In genomic region chr1:171159485-171159975, GRCm38 (mm10) we compare ENCODE assay signal across 8 mouse cellular contexts. TPM values are rescaled to one million over a fixed set of nuclear protein-coding genes. Genes with fewer than 3 reads are reported as not detected.
DNase-seq lines count a peak whose midpoint lies in the region; ATAC-seq and TF ChIP-seq lines count a peak whose summit lies in the region.

No protein-coding gene starts in this region.

- H3K4me2 ChIP-seq in heart, postnatal 0 days (ENCODE audit: low read depth, low read length), result peak overlapping the region; percentile 48
- peak overlapping the region; percentile 37 for H3K4me2 ChIP-seq in forebrain, embryonic 11.5 days (ENCODE audit: low read depth, low read length, severe bottlenecking)

- peaks cover 6% of the 10 kb centered on the region for H3K4me1 ChIP-seq in heart, postnatal 0 days (ENCODE audit: control insufficient read depth, insufficient read depth)
- H3K4me1 ChIP-seq in forebrain, embryonic 11.5 days (replicated peaks; ENCODE audit: control insufficient read depth, insufficient read depth, low read length), result peaks cover 5% of the 10 kb centered on the region
- H3K4me1 ChIP-seq in midbrain, embryonic 10.5 days, result peaks cover 16% of the 10 kb centered on the region

- TF ChIP-seq CTCF in heart, postnatal 0 days (IDR thresholded peaks at IDR 0.05; ENCODE audit: low read depth), result peak; percentile 9; the same call in 1 of the 2 replicates

- no peaks in the 10 kb centered on the region for H3K9me3 ChIP-seq in heart, postnatal 0 days (replicated peaks; ENCODE audit: control insufficient read depth, low read length)
- H3K9me3 ChIP-seq in forebrain, embryonic 11.5 days (ENCODE audit: control insufficient read depth, low read length), result no peaks in the 10 kb centered on the region
- no peaks in the 10 kb centered on the region for H3K9me3 ChIP-seq in midbrain, embryonic 10.5 days (replicated peaks)

- 8% methylated on average over 15 of the region's 15 CpGs for WGBS in heart, postnatal 0 days
- WGBS in forebrain, embryonic 11.5 days, result 2% methylated on average over 15 of the region's 15 CpGs
- 4% methylated on average over 15 of the region's 15 CpGs for WGBS in midbrain, embryonic 10.5 days

- H3K36me3 ChIP-seq in heart, postnatal 0 days (replicated peaks; ENCODE audit: control insufficient read depth, insufficient read depth, low read length), result no peaks in the 10 kb centered on the region
- H3K36me3 ChIP-seq in forebrain, embryonic 11.5 days (ENCODE audit: control insufficient read depth, insufficient read depth, low read length), result no peaks in the 10 kb centered on the region
- H3K36me3 ChIP-seq in midbrain, embryonic 10.5 days, result no peaks in the 10 kb centered on the region

- H3K4me3 ChIP-seq in heart, postnatal 0 days (ENCODE audit: low read depth, low read length), result peak overlapping the region; percentile 5
- H3K4me3 ChIP-seq in forebrain, embryonic 11.5 days (ENCODE audit: low read depth, low read length), result peak overlapping the region; percentile 15; the same call in 1 of the 2 replicates
- peak overlapping the region; percentile 43 for H3K4me3 ChIP-seq in midbrain, embryonic 10.5 days

- TF ChIP-seq EP300 in heart, postnatal 0 days (IDR thresholded peaks at IDR 0.05; ENCODE audit: low read depth), result no peak

- H3K27ac ChIP-seq in heart, postnatal 0 days (ENCODE audit: low read depth), result no peak overlapping the region
- no peak overlapping the region for H3K27ac ChIP-seq in forebrain, embryonic 11.5 days (ENCODE audit: low read depth, low read length)
- no peak overlapping the region for H3K27ac ChIP-seq in midbrain, embryonic 10.5 days (replicated peaks)

- H3K27me3 ChIP-seq in heart, postnatal 0 days (ENCODE audit: control insufficient read depth, insufficient read depth, low read length), result no peaks in the 10 kb centered on the region
- H3K27me3 ChIP-seq in forebrain, embryonic 11.5 days (ENCODE audit: control insufficient read depth, insufficient read depth, low read length), result peaks cover 12% of the 10 kb centered on the region
- H3K27me3 ChIP-seq in midbrain, embryonic 10.5 days (ENCODE audit: low read depth, poor library complexity, severe bottlenecking), result peaks cover 77% of the 10 kb centered on the region

- DNase-seq in heart, postnatal 0 days (ENCODE audit: low spot score), result no peak
- no peak for DNase-seq in heart, postnatal 14 days
- DNase-seq in forebrain, embryonic 11.5 days (ENCODE audit: low spot score), result no peak
- DNase-seq in kidney, postnatal 25 days, result peak; percentile 24 to 58
- no peak for DNase-seq in midbrain, embryonic 10.5 days (ENCODE audit: low spot score)
- DNase-seq in spleen, adult 12 weeks (ENCODE audit: low spot score), result no peak
- DNase-seq in gastrocnemius, postnatal 14 days, result no peak
- no peak for DNase-seq in frontal cortex, postnatal 25 days (ENCODE audit: low spot score in 2 of 2)

- no peak; the same call in 1 of the 2 replicates for ATAC-seq in heart, postnatal 0 days (ENCODE audit: insufficient read depth, low read depth)
- ATAC-seq in forebrain, embryonic 11.5 days (replicated peaks; ENCODE audit: low FRiP score), result no peak; the same call in 1 of the 2 replicates

- intact Hi-C loops in heart, postnatal 14 days (cut with DNase I), result no loop called here
- intact Hi-C loops in gastrocnemius, postnatal 14 days (cut with DNase I; ENCODE audit: low total_unique reads), result no loop called here

- H3K9ac ChIP-seq in heart, postnatal 0 days (replicated peaks; ENCODE audit: low read depth, low read length), result no peak overlapping the region
- H3K9ac ChIP-seq in forebrain, embryonic 11.5 days (ENCODE audit: low read length), result peak overlapping the region; percentile 17; the same call in 1 of the 2 replicates

RNA-seq across cellular contexts. Expression of gene Mpz, which starts 9.0 kb away (rescaled TPM):
- 1.6 and 2.0 TPM in 2 replicates for total RNA-seq in heart, postnatal 0 days (2014; rRNA removed; ENCODE audit: low replicate concordance)
- 0.05 and 0.49 TPM in 2 replicates for polyA plus RNA-seq in heart, postnatal 0 days (2015; fragmentation: Nextera tagmentation; extraction: Ambion mirVana)
- 10 to 100 TPM in 1 of 2 experiments, not detected in 1; 18.9 TPM for total RNA-seq in heart, postnatal 14 days (2021)
- 0.13 TPM in 1 of 2 replicates, not detected in the other for polyA plus RNA-seq in forebrain, embryonic 11.5 days (2014; fragmentation: Nextera tagmentation; extraction: Ambion mirVana)
- polyA plus RNA-seq in midbrain, embryonic 10.5 days (2016; fragmentation: Nextera tagmentation; extraction: Ambion mirVana), result 0.26 TPM in 1 of 2 replicates, not detected in the other
- total RNA-seq in gastrocnemius, postnatal 14 days (2021), result 100 to 1,000 TPM; 117 to 734 TPM

RNA-seq across cellular contexts. Expression of gene Sdhc, which starts 9.1 kb away (rescaled TPM):
- 875 and 891 TPM in 2 replicates for total RNA-seq in heart, postnatal 0 days (2014; rRNA removed; ENCODE audit: low replicate concordance)
- polyA plus RNA-seq in heart, postnatal 0 days (2015; fragmentation: Nextera tagmentation; extraction: Ambion mirVana), result 754 and 772 TPM in 2 replicates
- total RNA-seq in heart, postnatal 14 days (2021), result 1,000 to 10,000 TPM; 1,008 to 1,038 TPM
- polyA plus RNA-seq in forebrain, embryonic 11.5 days (2014; fragmentation: Nextera tagmentation; extraction: Ambion mirVana), result 272 and 277 TPM in 2 replicates
- 301 and 309 TPM in 2 replicates for polyA plus RNA-seq in midbrain, embryonic 10.5 days (2016; fragmentation: Nextera tagmentation; extraction: Ambion mirVana)
- 100 to 1,000 TPM; 692 to 793 TPM for total RNA-seq in gastrocnemius, postnatal 14 days (2021)

RNA-seq across cellular contexts. Expression of gene Pcp4l1, which starts 36.5 kb away (rescaled TPM):
- total RNA-seq in heart, postnatal 0 days (2014; rRNA removed; ENCODE audit: low replicate concordance), result 40.2 and 48.7 TPM in 2 replicates
- 161 and 164 TPM in 2 replicates for polyA plus RNA-seq in heart, postnatal 0 days (2015; fragmentation: Nextera tagmentation; extraction: Ambion mirVana)
- total RNA-seq in heart, postnatal 14 days (2021), result 100 to 1,000 TPM; 180 to 188 TPM
- polyA plus RNA-seq in forebrain, embryonic 11.5 days (2014; fragmentation: Nextera tagmentation; extraction: Ambion mirVana), result 7.3 and 8.2 TPM in 2 replicates
- polyA plus RNA-seq in midbrain, embryonic 10.5 days (2016; fragmentation: Nextera tagmentation; extraction: Ambion mirVana), result 26.7 and 35.9 TPM in 2 replicates
- 10 to 100 TPM; 12.3 to 17.1 TPM for total RNA-seq in gastrocnemius, postnatal 14 days (2021)

RNA-seq across cellular contexts. Expression of gene Cfap126, which starts 45.8 kb away (rescaled TPM):
- 3.7 TPM in 1 of 2 replicates, not detected in the other for total RNA-seq in heart, postnatal 0 days (2014; rRNA removed; ENCODE audit: low replicate concordance)
- 2.2 and 3.5 TPM in 2 replicates for polyA plus RNA-seq in heart, postnatal 0 days (2015; fragmentation: Nextera tagmentation; extraction: Ambion mirVana)
- total RNA-seq in heart, postnatal 14 days (2021), result 1 to 10 TPM in 1 of 2 experiments, under 1 TPM in 1; 1.00 to 2.1 TPM
- 1.5 and 2.9 TPM in 2 replicates for polyA plus RNA-seq in forebrain, embryonic 11.5 days (2014; fragmentation: Nextera tagmentation; extraction: Ambion mirVana)
- 2.8 and 2.9 TPM in 2 replicates for polyA plus RNA-seq in midbrain, embryonic 10.5 days (2016; fragmentation: Nextera tagmentation; extraction: Ambion mirVana)
- under 1 TPM; 0.72 to 0.73 TPM for total RNA-seq in gastrocnemius, postnatal 14 days (2021)

RNA-seq across cellular contexts. Expression of gene Nr1i3, which starts 54.2 kb away (rescaled TPM):
- total RNA-seq in heart, postnatal 0 days (2014; rRNA removed; ENCODE audit: low replicate concordance), result not detected in 2 replicates
- 0.27 and 0.30 TPM in 2 replicates for polyA plus RNA-seq in heart, postnatal 0 days (2015; fragmentation: Nextera tagmentation; extraction: Ambion mirVana)
- total RNA-seq in heart, postnatal 14 days (2021), result under 1 TPM in 1 of 2 experiments, not detected in 1; 0.14 TPM
- polyA plus RNA-seq in forebrain, embryonic 11.5 days (2014; fragmentation: Nextera tagmentation; extraction: Ambion mirVana), result 0.17 and 0.23 TPM in 2 replicates
- polyA plus RNA-seq in midbrain, embryonic 10.5 days (2016; fragmentation: Nextera tagmentation; extraction: Ambion mirVana), result 0.28 and 0.36 TPM in 2 replicates
- not detected for total RNA-seq in gastrocnemius, postnatal 14 days (2021)

Comparison
In these comparisons a context has a peak if more than half of its experiments do, and no peak if none do; other contexts are left out.
1. DNase-seq: peak in kidney, postnatal 25 days (2 of 2); none in heart, postnatal 0 days (single experiment), heart, postnatal 14 days (0 of 2), forebrain, embryonic 11.5 days (single experiment), midbrain, embryonic 10.5 days (single experiment), spleen, adult 12 weeks (single experiment), gastrocnemius, postnatal 14 days (single experiment) and frontal cortex, postnatal 25 days (0 of 2).
2. RNA of gene Mpz, which starts 9.0 kb away (total RNA-seq): 117 to 734 TPM in gastrocnemius, postnatal 14 days; 18.9 TPM in heart, postnatal 14 days and 1.6 to 2.0 TPM in heart, postnatal 0 days; every median in the first group is over 4 times any median in the second.
3. Peak in every context shown above with its lines, with median percentiles within 50 percentile points of each other: H3K4me3 ChIP-seq.